Mouse (Mus musculus) brain, embryonic 14.5 days (tissue): ENCODE data around the gene Eral1. TPM values are rescaled to one million over a fixed set of nuclear protein-coding genes. Genes with fewer than 3 reads are reported as not detected.
"Not testable (repeated sequence)": the region's sequence is repeated elsewhere in the genome, so short reads cannot be mapped to it uniquely, and the experiment has no call there.

Experiments used
- DNase-seq: peaks from one replicate; pipeline ENCODE4 v3.0.0-alpha.2; 2011; ENCODE audit warnings: low read depth
- CTCF ChIP-seq: fragments of 200-500 bp; IDR thresholded peaks from 2 replicates; pipeline ENCODE4 v1.5.1; 2012; ENCODE audit warnings: inconsistent platforms, mild to moderate bottlenecking, moderate library complexity, borderline replicate concordance; ENCODE audit not compliant: insufficient read depth, insufficient read length; ENCODE audit errors: extremely low read depth
- POLR2A ChIP-seq: fragments of 200-500 bp; IDR thresholded peaks from 2 replicates; pipeline ENCODE4 v1.6.1; 2012; ENCODE audit warnings: mild to moderate bottlenecking, inconsistent platforms, borderline replicate concordance; ENCODE audit not compliant: poor library complexity, insufficient read depth, insufficient read length, severe bottlenecking; ENCODE audit errors: extremely low read depth
- polyA plus RNA-seq: library from polyadenylated mRNA; depleted of rRNA; stranded (reverse); fragments of >200 nt; gene quantifications from 2 replicates; pipeline ENCODE4 v1.2.3, GENCODE M21; 2012

Gene Eral1
- polyA plus RNA-seq, 1 experiment: 31.5 TPM

GRCm38 (mm10) chr11:78059833-78060757 lies 20.1 kb downstream of the Eral1 start:
- peak; percentile 83 for DNase-seq
- TF ChIP-seq CTCF (peak; percentile 83), POLR2A (no peak)

GRCm38 (mm10) chr11:78056946-78057345 lies 23.2 kb downstream of the Eral1 start:
- DNase-seq: no peak
- TF ChIP-seq POLR2A: no peak
- TF ChIP-seq CTCF: no peak

- DNase-seq: no peak
- TF ChIP-seq POLR2A: no peak
- no peak for TF ChIP-seq CTCF
Measured at GRCm38 (mm10) chr11:78053078-78053477, 27.1 kb downstream of the Eral1 start.

DNA sequence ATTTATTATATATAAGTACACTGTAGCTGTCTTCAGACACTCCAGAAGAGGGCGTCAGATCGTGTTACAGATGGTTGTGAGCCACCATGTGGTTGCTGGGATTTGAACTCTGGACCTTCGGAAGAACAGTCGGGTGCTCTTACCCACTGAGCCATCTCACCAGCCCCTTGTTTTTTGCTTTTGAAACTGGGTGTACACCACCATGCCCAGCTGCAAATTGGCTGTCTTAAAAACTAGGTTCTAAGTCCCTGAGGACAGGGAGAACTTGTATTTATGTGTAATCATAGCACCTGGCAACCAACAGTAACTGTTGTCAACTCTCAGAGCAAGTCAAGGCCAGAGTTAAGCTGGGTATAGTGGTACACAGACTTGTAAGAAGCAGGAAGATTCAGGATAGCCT lies 31.5 kb downstream of the Eral1 start:
- not testable (repeated sequence) for DNase-seq

GRCm38 (mm10) chr11:78044758-78045251 lies 35.4 kb downstream of the Eral1 start:
- peak; percentile 59 for DNase-seq
- TF ChIP-seq POLR2A: no peak
- no peak for TF ChIP-seq CTCF

- not testable (repeated sequence) for DNase-seq
Measured at GRCm38 (mm10) chr11:78042290-78042870, 37.8 kb downstream of the Eral1 start.

- TF ChIP-seq POLR2A (no peak), CTCF (peak; percentile 10; the same call in 1 of the 2 replicates)
- no peak for DNase-seq
Measured at GRCm38 (mm10) chr11:78040878-78041277, 39.3 kb downstream of the Eral1 start.

DNA sequence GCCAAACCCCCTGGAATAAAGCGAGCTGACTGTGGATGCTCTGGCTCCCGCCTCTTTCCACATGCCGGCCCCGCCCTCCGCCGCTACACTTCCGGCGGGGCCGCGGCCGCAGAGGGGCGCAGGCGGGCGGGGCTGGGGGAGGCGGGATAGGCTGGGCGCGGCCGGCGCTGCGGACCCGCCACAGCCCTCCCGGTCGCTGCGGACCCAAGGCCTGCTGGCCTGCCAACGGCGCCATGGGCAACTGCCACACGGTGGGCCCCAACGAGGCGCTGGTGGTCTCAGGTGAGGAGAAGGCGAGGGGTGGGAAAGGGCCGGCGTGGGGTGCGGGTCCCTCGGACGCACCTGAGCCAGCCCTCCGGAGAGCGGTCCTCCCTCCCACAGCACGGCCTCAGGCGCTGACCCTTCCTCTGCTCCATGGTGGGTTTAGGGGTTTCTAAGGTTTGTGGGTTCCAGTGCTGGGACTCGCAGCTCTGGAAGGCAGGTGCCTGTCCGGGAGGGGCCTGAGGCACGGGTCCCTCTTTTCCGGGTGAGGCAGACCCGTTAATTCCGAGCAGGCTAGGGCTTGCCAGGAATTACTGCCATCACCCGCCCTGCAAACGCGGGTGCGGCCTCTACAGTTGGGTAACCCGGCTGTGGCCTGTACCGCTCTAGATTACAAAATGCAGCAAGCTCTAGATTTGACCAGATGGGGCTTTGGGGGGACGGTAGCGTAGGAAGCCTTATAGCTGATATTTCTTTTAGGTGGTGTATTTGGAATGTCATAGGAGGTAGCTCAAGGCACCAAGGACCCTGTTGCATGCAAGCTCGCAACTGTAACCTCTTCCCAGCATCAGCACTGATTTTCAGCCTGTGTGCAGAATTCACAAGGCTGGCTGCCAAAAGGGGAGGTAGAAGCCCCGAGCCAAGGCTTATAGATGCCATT lies 42.1 kb downstream of the Eral1 start, which contains the start of gene Flot2:
Flot2 (plus strand) TSS at position 101 of the 922 bp plus-strand sequence.
- DNase-seq: peak; percentile 75
- TF ChIP-seq CTCF (no peak), POLR2A (peak; percentile 88)

DNA sequence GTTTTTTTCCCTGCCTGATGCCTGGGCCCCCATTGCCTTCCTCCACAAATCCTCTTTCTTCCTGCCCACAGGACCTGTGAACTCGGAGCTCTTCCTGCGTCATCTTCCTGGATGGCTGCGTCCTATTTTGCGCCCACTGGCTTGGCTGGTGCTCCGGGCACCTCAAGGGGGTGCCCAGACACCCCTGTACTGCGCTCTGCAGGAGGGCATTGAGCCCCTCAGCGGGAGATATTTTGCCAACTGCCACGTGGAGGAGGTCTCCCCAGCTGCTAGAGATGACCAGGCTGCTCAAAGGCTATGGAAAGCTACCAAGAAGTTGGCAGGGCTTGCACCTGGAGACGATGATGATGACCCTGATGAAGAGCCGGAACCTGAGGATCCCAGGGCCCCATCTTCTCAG lies 43.4 kb downstream of the Eral1 start:
- DNase-seq: no peak
- TF ChIP-seq POLR2A (no peak), CTCF (no peak)

DNA sequence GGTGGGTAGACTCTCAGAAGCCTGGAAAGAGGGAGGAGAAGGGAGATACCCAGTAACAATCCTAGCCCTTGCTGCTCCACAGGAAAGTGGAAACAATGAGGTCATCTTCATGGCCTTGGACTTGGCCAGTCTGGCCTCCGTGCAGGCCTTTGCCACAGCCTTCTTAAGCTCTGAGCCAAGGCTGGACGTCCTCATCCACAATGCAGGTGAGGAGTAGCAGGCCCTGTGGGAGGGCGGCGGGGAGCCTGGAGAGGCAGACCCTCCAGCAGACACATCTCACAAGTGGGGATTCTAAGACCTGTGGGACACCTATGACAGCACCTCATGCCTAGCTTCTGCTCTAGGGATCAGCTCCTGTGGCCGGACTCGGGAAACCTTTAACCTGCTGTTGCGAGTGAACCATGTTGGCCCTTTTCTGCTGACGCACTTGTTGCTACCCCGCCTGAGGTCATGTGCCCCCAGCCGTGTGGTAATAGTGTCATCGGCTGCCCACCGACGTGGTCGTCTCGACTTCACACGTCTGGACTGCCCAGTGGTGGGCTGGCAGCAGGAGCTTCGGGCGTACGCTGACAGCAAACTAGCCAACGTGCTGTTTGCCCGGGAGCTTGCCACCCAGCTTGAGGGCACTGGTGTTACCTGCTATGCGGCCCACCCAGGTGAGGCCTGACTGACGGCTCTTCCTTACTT lies 46.1 kb downstream of the Eral1 start:
- TF ChIP-seq CTCF: no peak
- TF ChIP-seq POLR2A: no peak
- DNase-seq: no peak

GRCm38 (mm10) chr11:78032809-78033195 lies 47.4 kb downstream of the Eral1 start:
- TF ChIP-seq POLR2A (no peak), CTCF (no peak)
- DNase-seq: peak; percentile 61
